Mouse (Mus musculus) liver, postnatal 0 days (tissue): Measurements from ENCODE around the gene Dlg5.

Experiments
- CTCF ChIP-seq: sonication (generic); IDR thresholded peaks from 2 replicates; pipeline ENCODE4 v1.5.1; 2016; ENCODE audit warnings: antibody characterized with exemption, low read depth
- EP300 ChIP-seq: IDR thresholded peaks from 2 replicates; pipeline ENCODE4 v1.6.1; 2016; ENCODE audit warnings: antibody characterized with exemption, low read depth, mild to moderate bottlenecking

- no peak for TF ChIP-seq CTCF
- no peak for TF ChIP-seq EP300
Observed at GRCm38 (mm10) chr14:24106734-24107133, 139.0 kb downstream of the Dlg5 start.
